ENCODE assay signal across 1 mouse cellular context in the genomic region with DNA sequence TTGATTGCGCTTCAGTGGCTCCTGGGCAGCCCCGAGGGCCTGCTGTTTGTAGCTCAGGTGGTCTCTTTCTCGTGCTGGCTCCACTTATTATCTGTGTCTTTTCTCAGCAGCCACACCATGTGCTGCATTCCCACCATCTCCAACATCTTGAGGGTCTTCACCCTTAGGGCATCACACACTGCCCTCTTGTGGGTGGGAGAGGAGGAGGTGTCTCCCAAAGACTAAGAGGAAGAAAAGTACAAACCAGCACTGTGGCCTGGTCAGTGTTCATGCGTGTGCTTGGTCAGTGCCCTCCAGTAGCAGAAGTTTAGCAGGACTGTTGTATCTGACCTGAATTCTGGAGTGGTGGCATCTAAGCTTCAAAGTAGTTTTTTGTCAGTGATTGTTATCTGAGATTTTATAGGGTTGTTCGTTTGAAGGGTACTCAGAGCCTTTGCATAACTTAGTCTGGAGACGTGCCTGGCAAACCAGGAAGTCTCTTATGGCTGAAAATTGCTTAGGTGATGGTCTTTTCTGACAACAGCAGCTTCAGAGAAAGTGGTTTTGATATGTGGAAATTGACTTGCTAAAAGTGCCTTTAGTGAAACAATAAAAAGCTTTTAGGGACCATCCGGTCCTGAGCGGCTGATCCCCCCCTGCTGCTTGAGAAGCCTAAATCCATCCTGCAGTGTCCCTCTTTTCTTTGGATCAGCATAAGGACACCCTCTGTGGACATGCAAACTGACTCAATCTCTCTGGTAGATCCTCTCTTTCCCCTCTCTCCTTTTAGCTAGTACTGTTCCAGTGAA.
TF ChIP-seq lines count a peak whose summit lies in the region.

No protein-coding gene starts in this region.

TF ChIP-seq in ES-E14, 5 proteins besides CTCF, POLR2A, EP300 and RAD21:
- TF ChIP-seq MAFK (IDR thresholded peaks at IDR 0.05; ENCODE audit: insufficient read depth, low read depth, low read length) (no peak), HCFC1 (IDR thresholded peaks at IDR 0.05; ENCODE audit: borderline replicate concordance, insufficient read depth, low read length) (no peak), ZC3H11A (IDR thresholded peaks at IDR 0.05; ENCODE audit: borderline replicate concordance, low read depth, low read length) (no peak), CHD2 (IDR thresholded peaks at IDR 0.05; ENCODE audit: low read depth, low read length) (no peak), ZNF384 (IDR thresholded peaks at IDR 0.05; ENCODE audit: low read depth, low read length) (no peak)
